Mouse (Mus musculus): ENCODE measurements around the gene Casp8.

GRCm38 (mm10) chr1:58760581-58760980 lies 34.6 kb upstream of the Casp8 start:
- TF ChIP-seq CHD2 (IDR thresholded peaks at IDR 0.05; ENCODE audit: low read length) (no peak), CHD1 (IDR thresholded peaks at IDR 0.05; ENCODE audit: low read depth, low read length) (no peak), RAD21 (IDR thresholded peaks at IDR 0.05; ENCODE audit: low read depth, low read length) (no peak), GABPA (IDR thresholded peaks at IDR 0.05; ENCODE audit: insufficient replicate concordance, low read depth, low read length) (no peak), BHLHE40 (IDR thresholded peaks at IDR 0.05; ENCODE audit: low read depth, low read length) (no peak), MAZ (IDR thresholded peaks at IDR 0.05; ENCODE audit: low read depth, low read length) (no peak), USF1 (IDR thresholded peaks at IDR 0.05; ENCODE audit: low read depth, low read length) (no peak), POLR2AphosphoS2 (IDR thresholded peaks at IDR 0.05; ENCODE audit: low read depth, low read length) (no peak), UBTF (IDR thresholded peaks at IDR 0.05; ENCODE audit: low read depth, low read length) (no peak), CTCF (conservative IDR thresholded peaks at IDR 0.05 in 1 of 2, IDR thresholded peaks at IDR 0.05 in 1 of 2; ENCODE audit: low read depth in 2 of 2, low read length in 2 of 2) (no peak), ZKSCAN1 (IDR thresholded peaks at IDR 0.05; ENCODE audit: borderline replicate concordance, low read depth, low read length) (no peak), SMC3 (IDR thresholded peaks at IDR 0.05; ENCODE audit: low read depth, low read length) (no peak)
